Mouse (Mus musculus): Measurements from ENCODE around the gene Adck2.

GRCm38 (mm10) chr6:39600851-39601250, 27.2 kb downstream of the Adck2 start:
- TF ChIP-seq CTCF (IDR thresholded peaks at IDR 0.05; ENCODE audit: control insufficient read depth, insufficient read depth, low read length) (no peak), POLR2A (IDR thresholded peaks at IDR 0.05; ENCODE audit: borderline replicate concordance, control insufficient read depth, low read depth, low read length) (no peak)

Measured in bone marrow, adult 2 months (tissue).